Mouse (Mus musculus): ENCODE measurements around the gene Ap1s2. TPM values are rescaled to one million over a fixed set of nuclear protein-coding genes. Genes with fewer than 3 reads are reported as not detected.

The Ap1s2 gene
- total RNA-seq (2021), result 10 to 100 TPM; 18.6 to 21.7 TPM
- long read RNA-seq, experiment 1, partial matches to known transcripts, result 2 of 12 reads
- long read RNA-seq, experiment 1, other reads (novel, unspliced or antisense), result 4 of 12 reads
- long read RNA-seq, experiment 2, partial matches to known transcripts, result 1 of 8 reads
- long read RNA-seq, experiment 2, other reads (novel, unspliced or antisense), result 4 of 8 reads

DNA sequence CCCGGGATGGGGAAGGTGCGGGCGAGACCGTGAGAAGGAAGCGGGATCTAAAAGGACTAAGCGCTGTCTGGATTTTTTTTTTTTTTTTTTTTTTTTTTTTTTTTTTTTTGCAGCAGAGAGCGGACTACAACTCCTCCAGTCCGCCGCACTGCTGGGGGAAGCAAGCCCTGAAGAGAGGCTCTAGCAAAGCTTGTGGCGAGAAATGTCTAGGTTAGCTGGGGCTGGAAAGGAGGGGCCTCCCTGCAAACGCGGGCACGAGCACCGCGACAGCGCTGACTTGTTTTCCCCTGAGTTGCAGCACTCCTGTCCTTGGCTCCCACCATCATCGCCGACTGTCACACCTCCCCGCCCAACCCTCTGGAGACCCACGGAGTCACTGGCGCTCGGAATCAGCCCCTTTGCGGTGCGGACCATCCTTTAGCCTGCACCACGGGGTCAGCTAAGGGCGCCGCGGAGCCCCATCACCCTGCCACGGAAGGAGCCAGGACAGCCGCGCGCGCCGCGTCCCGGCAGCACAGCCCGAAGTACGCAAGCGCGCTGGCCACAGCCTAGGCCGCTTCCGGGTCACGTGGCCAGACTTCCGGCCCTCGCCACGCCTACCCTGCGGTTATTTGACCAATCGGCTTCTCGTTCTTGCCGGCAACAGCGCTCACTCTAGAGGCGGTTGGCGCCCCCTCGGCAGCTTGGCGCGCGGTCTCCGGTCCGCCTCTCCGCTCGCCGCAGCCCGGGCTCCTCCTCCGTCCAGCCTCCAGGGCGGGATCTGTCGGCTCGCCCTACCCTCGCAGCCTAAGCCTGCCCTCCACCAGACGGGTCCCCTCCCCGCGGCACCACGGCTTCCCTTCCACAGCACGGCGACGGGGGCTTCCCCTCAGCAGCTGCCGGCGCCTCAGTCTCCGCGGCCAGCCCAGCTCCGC lies at the start of gene Ap1s2:
Gene Ap1s2, plus strand, starts transcription at position 681 of the 914 bp plus-strand sequence.
- peak; percentile 94 for DNase-seq

DNA sequence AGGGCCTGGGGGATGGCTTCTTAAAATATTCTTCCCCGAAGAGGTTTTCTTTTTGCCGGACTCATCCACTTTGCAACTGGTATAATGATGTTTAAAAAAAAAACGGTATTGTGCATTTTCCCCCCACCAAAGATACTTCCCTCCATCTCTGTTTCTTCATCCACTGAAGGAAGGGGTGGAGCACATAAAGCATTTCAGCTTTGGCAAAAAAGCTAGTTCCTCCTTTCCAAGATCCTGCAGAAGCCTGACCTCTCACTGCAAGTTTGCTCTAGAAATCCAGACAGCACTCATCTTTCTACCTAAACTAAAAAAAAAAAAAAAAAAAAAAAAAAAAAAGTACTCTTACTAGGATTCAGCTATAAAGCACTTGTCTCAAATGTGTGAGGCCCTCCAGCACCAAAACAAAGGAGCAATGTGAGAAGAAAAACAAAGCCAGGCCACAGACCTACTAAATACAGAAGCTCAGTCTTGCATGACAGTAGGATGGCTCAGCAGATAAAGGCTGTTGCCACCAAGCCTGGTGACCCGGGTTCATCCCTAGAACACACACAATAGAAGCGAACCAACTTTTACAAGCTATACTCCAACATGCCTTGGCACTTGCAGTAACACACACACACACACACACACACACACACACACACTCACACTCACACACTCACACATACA lies 41.0 kb upstream of the Ap1s2 start:
- no peak for DNase-seq

DNA sequence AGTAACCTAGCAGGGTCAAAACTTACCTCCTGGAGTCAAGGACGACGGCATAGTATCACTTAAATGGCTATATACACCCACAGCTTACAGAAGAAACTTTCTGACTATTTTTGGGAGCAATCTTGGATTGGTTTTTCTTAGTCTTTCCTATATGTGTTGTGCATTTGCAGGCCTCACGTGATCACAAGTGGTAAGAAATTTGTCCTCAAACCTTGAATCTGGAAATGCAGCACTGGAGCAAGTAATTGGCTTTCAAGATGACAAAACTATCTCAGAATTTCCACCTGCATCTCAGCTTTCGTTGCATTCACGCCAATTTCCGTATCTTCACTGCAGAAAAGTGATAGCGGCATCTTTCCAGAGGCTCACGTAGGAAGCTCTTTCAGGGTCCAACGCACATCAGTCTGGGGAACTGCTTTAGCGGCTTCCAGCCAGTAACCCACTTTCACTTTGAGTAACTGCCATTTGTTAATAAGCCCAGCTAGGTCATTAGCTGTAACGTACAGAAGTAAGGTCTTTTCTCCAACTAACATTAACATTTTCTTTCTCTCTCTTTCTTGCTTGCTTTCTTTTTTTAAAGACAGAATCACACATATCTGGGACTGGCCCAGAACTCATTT lies 40.0 kb upstream of the Ap1s2 start:
- DNase-seq, result no peak

DNA sequence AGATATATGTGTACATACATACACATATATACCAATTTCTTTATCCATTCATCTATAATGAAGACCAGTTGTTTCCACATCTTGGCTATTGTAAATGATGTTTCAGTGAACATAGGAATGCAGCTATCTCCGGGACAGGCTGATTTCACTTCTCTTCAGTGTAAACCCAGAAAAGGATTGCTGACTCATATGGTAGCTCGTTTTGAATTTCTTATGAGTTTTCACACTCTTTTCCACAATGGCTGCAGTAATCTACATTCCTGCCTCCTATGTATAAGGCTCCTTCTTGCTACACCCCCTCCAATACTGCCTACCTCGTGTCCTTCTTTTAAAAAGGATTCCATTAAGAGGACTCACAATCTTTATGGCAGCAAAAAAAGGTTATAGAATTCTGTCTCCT lies 32.9 kb upstream of the Ap1s2 start:
- DNase-seq, result no peak

DNA sequence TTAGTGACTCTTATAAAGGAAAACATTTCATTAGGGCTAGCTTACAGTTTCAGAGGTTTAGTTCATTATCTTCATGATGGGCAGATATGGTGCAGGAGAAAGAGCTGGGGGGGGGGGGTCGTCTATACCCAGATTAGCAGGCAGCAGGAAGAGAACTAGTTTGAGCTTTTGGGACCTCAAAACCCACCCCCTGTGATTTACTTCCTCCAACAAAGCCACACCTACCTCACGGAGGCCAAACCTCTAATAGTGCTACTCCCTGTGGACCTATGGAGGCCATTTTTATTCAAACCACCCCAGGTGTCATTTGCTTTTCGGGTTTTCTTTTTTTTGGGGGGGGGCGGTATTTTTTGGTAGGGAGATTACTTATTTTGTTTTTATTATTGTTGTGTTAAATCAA lies 32.2 kb upstream of the Ap1s2 start:
- DNase-seq, result no peak

DNA sequence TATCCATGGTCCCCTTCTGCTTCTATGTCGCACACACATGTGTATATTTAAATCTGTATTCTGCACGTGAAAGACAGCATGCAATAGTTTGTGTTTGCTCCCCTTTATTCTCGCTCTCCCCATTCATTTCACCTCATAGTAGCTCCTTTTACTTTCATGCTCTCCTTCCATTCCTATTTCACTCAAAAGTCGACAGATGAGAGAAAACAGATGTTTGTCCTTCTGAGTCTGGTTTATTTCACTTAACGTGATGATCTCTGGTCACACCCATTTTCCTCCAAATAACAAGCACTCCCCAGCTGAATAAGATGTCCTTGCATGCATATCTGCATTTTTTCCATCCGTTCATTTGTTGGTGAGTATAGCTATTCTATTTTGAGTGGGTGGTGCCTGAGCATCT lies 29.8 kb upstream of the Ap1s2 start:
- DNase-seq, result no peak

DNA sequence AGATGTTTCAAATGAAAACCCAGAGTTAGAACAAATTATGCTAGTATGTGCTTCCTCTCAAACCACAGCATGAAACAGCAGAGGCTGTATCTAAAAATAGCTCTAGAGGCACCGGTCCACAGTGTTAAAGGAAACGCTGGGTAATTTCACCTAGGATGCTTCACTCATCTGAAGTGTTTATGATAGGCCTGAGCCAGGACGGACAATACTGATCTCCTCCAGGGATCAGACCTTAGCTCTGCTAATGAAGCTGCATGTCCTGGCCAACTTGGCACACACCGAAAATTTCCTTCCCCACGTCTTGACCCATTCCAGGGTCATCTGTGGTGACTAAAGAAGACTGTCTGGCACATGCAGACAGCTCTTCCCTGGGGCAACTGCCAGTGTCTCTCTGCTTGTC lies 29.4 kb upstream of the Ap1s2 start:
- DNase-seq, result peak; percentile 5

DNA sequence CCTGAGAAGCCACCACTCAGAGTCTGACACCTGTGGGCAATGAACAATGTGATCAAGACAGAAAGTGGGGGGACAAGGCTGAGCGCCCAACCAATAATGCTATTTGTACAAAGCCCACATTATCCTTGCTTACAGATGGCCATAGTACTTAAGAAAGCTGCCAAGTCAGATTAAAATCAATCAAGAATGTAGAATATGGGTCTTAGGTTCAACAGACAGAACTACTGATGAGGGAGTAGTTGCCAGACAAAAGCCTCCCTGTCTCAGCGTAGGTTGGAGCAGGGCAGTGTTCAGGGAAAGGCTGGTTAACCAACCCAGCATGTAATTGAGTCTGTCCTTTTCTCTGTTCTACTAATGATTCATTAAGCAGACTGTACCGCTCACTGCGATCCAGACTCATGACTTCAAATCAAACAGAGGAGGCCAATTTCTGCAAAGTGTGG lies 23.3 kb upstream of the Ap1s2 start:
- no peak for DNase-seq

DNA sequence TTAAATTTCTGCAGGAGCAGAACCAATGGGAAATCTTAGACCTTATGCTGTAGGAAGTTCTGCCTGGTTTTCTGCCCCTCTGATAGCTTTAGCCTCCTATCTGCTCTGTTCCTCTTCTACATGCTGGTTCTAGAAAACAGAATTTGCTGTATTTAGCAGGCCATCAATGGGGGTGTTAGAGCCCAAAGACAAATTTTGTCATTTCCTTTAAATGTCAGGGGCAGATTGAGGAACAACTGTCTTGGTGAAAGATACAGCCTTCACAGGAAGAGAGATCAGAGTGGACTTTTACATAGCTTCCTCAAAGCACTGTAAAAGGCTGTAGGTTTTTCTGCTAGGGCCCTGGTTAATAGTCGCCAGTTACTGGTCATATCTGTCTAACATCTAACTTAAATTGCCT lies 11.5 kb upstream of the Ap1s2 start:
- DNase-seq, result no peak

DNA sequence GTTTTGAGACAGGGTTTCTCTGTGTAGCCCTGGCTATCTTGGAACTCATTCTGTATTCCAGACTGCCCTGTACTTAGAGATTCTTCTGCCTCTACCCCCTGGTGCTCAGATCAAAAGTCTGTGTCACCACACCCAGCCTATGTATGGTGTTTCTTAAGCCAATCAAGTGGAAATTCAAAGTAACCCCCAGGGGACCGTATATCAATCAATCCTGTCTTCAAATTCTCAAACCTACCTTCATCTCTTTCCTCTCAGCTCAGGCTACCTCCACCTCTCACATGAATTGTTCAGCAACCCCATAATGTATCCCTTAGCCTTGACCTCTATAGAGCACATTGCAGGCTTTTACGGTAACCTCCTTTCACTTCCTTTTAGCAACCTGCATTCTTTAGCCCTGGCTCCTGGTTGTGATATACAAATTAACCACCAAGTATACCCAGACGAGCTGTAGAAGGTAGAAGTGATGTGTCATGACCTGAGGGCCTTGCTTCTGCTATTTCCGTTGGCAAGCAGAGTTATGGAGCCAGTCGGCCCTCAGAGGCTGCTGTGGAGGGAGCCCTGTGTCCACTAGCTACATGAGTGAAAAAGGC lies 9.3 kb upstream of the Ap1s2 start:
- no peak for DNase-seq

DNA sequence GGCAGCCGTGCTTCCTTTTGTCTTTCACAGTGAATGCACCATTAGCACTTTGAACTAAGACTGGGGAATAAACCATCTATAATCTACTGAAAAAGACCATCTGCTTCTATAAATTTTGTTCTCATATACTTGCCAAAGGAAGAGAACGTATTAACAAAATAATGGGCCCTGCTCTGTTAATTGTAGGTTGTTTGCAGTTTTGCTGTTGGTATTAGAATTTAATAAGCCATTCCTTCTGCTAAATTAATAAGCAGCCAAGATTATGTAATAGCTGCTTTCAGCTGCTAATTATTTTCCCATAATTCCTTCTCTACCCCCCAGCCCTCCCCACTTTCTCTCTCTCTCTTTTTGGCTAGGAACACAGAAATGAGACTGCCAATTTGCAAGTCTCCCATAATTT lies 2.0 kb upstream of the Ap1s2 start:
- no peak for DNase-seq

DNA sequence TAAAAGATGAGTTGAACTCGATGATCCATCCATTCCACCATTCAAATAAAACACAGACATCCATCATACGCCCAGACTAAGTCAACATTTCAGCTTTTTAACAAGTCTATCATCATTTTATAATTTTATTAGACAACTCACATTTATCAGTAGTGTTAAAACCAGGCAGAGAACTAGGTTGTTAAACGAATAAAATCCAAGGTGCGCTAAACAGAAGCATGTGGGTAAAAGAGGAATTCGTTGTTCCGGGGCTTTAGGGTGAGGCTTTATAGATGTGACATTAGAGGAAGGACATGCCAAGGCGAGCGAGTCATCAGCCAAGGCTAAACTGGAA lies 847 bp upstream of the Ap1s2 start:
- no peak for DNase-seq

DNA sequence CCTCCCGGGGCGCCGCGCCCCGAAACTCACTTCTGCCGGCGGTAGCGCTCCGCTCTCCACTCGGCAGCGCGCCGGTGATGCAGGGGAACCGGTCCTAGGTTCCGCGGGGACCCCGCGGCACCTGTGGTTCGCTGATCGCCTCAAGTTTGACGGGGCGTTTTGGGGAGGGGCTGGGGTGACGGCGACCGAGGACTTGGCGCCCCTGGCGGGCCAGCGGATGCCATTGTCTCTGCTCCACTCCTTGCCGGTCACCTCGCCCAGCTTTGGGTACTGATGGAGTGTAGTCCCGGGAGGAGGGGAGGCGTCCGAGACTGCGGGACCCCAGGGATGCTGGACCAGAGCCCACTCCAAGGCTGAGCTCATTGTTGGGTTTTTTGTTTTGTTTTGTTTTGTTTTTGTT lies 564 bp downstream of the Ap1s2 start:
- peak; percentile 33 for DNase-seq

DNA sequence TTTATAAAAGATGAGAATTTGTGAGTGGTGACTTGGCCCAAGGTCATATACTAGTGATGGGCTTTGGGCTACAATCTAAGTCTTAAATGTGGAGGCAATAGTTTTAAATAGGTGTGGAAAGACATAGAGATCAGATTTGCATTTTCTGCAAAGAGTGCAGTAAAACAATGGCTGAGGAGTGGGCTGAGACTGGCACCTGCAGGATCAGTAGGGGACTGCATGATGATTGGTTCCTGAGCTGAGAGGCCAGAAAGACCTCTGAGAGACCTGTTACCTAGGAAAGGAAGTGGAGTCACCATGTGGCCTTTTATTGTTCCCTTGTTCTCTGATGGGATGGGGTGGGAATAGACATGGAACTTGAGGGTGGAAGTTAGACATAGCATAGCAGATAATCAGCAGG lies 4.0 kb downstream of the Ap1s2 start:
- DNase-seq, result peak; percentile 13

DNA sequence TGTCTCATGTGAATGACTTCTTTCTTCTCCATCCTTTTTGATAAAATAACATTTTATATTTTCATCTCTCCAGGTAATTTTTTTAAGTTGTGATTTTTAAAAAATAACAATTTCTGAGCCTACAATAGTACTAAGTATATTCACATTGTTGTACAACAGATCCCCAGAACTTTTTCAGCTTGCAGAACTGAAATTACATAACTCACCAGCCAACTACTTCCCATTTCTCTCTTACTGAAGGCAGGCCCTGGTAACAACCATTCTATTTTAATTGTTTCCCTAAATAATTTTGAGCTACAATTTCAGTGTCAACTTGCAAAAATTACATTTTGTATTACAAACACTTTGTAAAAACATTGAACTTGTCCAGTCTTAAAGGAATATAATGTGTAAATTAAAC lies 20.7 kb downstream of the Ap1s2 start:
- no peak for DNase-seq

DNA sequence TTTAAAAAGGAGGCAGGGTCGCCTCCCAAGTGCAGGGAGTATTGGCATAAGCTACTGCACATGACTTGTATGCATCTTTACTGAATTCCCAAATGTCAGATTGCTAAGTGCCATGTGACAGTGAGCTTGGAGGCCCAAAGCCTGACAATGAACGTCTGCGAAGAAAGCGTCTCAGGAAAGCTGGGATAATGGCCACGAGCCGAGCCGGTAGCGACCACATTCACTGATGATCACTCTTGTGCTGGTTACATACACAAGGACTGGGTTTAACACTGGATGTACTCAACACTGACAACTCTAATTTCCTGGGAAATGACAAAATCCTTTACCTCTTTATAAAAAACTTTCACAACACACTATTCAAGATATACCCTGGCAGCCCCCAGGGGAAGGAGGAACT lies 25.9 kb downstream of the Ap1s2 start:
- DNase-seq, result no peak

DNA sequence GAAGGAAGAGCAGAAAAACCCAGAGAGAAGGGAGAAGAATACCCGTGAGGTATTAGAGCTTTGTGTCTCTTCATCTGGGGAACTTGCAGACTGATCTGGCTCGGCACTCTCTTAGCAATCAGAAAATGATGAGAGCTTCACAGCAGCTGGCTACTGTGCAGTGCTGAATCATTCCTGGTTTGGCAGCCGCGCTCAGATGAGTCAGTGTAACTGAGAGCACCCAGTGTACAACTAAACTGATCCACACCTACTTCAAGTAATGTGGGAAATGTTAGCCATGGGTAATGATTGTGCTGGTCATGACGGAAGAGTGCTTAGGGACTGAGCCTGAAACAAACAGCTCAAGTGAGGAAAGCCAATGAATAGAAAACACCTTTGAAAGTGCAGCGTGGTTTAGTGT lies 29.8 kb downstream of the Ap1s2 start:
- DNase-seq, result peak; percentile 33

DNA sequence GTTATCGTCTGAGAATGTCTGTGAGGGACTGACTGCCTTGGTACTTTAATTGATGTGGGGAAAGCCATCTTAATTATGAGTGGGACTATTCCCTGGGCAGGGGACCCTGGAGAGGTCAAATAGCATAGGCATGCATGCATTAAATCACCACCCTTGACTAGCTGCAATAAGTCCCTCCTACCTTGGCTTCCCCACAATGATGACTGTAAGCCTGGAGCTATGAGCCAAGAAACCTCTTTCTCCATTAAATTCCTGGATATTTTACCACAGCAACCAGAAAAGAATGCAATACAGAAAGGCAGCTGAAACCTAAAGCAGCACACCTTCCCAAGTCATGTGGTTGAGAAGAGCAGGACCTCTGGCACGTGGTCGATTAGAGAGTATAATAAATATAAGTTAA lies 35.6 kb downstream of the Ap1s2 start:
- DNase-seq, result no peak

DNA sequence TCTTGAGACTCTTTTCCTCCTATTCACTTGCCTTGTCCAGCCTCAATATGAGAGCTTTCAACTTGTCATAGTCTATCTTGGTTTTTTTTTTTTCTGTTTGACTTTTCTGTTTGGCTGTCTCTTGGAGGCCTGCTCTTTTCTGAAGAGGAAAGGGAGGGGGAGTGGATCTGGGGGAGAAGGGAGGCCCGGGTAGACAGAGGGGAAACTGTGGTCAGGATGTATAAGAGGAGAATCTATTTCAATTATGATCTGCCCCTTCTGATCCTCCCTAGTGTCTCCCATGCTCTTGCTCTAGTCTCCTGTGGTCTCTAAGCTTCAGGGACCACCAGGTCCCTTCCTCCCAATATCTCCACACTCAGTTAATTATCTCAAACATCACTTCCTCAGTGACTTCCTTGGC lies 42.8 kb downstream of the Ap1s2 start:
- DNase-seq, result no peak

DNA sequence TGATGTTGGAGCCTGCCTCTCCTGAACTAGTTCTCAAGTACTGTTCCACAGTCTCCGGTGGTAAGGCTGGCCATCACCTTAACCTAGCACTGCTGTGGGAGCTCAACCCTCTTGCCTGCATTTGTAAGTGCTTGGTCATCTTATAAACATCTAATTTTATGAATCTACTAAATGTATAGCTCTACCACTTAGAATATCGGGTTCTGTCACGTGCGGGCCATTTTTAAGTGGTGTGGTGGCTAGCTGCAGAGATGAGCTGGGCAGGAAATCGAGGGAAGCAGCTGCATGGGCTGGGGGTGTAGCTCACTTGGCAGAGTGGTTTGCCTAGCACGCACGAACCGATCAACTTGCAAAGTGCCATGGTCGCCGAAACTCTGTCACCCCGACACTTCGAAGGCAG lies 48.6 kb downstream of the Ap1s2 start:
- DNase-seq, result no peak

DNA sequence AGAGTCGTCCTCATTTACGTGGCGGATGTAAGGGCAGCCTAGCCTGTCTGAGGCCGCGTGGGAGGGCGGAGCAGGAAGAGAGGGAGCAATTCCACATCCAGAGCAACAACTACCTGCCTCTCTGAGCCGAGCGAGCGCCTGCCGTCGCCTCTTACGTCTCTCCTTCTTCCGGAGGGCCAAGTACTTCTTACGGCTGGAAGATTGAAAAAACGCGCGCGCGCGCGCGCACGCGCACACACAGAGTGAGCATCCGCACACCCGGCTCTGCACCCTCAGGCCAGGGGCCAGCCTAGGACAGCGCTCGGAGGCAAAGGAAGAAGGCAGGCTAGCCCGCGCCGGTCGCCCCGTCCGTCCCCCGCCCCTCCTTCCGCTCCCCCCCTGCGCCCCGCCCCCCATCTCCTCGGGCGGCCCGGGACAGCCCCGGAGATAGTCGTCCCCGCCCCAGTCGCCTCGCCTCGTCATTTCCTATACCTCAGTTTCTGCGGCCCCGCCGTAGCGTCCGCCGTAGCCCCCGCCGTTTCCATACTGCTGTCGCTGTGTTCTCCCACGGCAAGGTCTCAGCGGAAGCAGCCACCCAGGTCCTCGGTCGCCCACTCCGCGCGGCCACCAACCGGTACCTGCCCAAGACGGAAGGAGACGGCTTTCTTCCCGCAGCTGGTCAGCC lies 49.1 kb downstream of the Ap1s2 start:
- peak; percentile 81 for DNase-seq

DNA sequence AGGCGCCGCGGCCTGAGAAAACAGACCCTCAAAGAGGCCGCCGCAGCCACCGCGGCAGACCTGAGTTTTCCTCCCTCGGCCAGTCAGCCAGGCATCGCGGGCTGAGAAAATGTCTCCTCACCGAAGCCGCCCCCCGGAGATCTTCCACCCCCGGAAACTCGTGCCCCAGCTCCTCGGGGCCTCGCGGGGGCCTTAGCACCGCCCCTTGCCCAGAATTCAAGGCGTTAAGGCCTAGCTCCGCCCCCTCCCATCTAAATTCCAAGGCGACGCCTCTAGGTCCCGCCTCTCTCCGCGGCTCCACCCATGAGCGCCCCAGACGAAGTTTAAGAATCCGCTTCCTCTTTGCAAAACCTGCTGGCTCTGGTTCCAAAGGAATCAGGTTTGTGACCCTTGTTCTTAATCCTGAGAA lies 49.7 kb downstream of the Ap1s2 start, which contains the start of gene Zrsr2:
Gene Zrsr2, minus strand, starts transcription at position 195 of the 409 bp plus-strand sequence.
- DNase-seq, result peak; percentile 90

All from adrenal gland, postnatal 10 days (tissue).